In genomic region chr9:94475973-94476372, GRCm38 (mm10) we compare ENCODE assay signal across 23 mouse cellular contexts.
A peak's percentile ranks its signal among the peaks of the same experiment; 100 is the strongest.
DNase-seq lines count a peak whose midpoint lies in the region; ATAC-seq lines count a peak whose summit lies in the region.
"Had no signal": no experiment of that assay in that cellular context is flagged by ENCODE, and none has a peak within 500 bp of the region (broad histone marks: within the 10 kb centered on the region; RNA-seq: fewer than 3 reads in every experiment).

No protein-coding gene starts in this region.

- no peak overlapping the region for H3K4me3 ChIP-seq in forebrain, embryonic 11.5 days (ENCODE audit: low read depth, low read length)

- no peak for DNase-seq in frontal cortex, adult 2 months (ENCODE audit: extremely low spot score in 1 of 2, low spot score in 1 of 2)
- peak; percentile 43 for DNase-seq in 3T3-L1 (ENCODE audit: low read depth, low spot score)
- peak; percentile 46 for DNase-seq in brain, adult 2 months (ENCODE audit: low read depth, low spot score)
- DNase-seq in forebrain, embryonic 11.5 days (ENCODE audit: low spot score), result no peak
- no peak for DNase-seq in layer of hippocampus, postnatal 36 days
- DNase-seq: adrenal gland, adult 2 months; adrenal gland, adult 8-10 months; adrenal gland, postnatal 10 days; adrenal gland, postnatal 14 days; adrenal gland, postnatal 25 days; adrenal gland, postnatal 36 days; B cell, adult 2 months; cerebellum, adult 11 months; cerebellum, adult 11-12 months; cerebellum, adult 18-20 months; cerebellum, adult 2 months; cerebellum, adult 8-10 months had no signal

- H3K4me1 ChIP-seq in forebrain, embryonic 11.5 days (replicated peaks; ENCODE audit: control insufficient read depth, insufficient read depth, low read length), result no peaks in the 10 kb centered on the region

- WGBS in forebrain, embryonic 11.5 days, result 98% methylated on average over 1 of the region's 1 CpGs

- H3K36me3 ChIP-seq in forebrain, embryonic 11.5 days (ENCODE audit: control insufficient read depth, insufficient read depth, low read length), result no peaks in the 10 kb centered on the region
- H3K36me3 ChIP-seq: G1E had no signal

- H3K9me3 ChIP-seq in forebrain, embryonic 11.5 days (ENCODE audit: control insufficient read depth, low read length), result no peaks in the 10 kb centered on the region
- H3K9me3 ChIP-seq: G1E had no signal

- no peak overlapping the region for H3K9ac ChIP-seq in forebrain, embryonic 11.5 days (ENCODE audit: low read length)

- no peak overlapping the region for H3K4me2 ChIP-seq in forebrain, embryonic 11.5 days (ENCODE audit: low read depth, low read length, severe bottlenecking)

- H3K27me3 ChIP-seq in forebrain, embryonic 11.5 days (ENCODE audit: control insufficient read depth, insufficient read depth, low read length), result no peaks in the 10 kb centered on the region
- H3K27me3 ChIP-seq: CH12.LX, Patski had no signal

- no peak overlapping the region for H3K27ac ChIP-seq in forebrain, embryonic 11.5 days (ENCODE audit: low read depth, low read length)

- ATAC-seq in frontal cortex, adult (ENCODE audit: low TSS enrichment), result peak; percentile 81
- ATAC-seq in forebrain, embryonic 11.5 days (replicated peaks; ENCODE audit: low FRiP score), result no peak
- ATAC-seq: activated CD4-positive, CD25-positive, alpha-beta regulatory T cell, adult 4 months; CD4-positive, CD25-positive, alpha-beta regulatory T cell, adult 4 months; Patski had no signal

Comparison
In these comparisons a context has a peak if more than half of its experiments do, and no peak if none do; other contexts are left out.
1. DNase-seq: peak in 3T3-L1 (single experiment) and brain, adult 2 months (single experiment); none in frontal cortex, adult 2 months (0 of 2), forebrain, embryonic 11.5 days (single experiment) and layer of hippocampus, postnatal 36 days (0 of 2).